In the genomic region with DNA sequence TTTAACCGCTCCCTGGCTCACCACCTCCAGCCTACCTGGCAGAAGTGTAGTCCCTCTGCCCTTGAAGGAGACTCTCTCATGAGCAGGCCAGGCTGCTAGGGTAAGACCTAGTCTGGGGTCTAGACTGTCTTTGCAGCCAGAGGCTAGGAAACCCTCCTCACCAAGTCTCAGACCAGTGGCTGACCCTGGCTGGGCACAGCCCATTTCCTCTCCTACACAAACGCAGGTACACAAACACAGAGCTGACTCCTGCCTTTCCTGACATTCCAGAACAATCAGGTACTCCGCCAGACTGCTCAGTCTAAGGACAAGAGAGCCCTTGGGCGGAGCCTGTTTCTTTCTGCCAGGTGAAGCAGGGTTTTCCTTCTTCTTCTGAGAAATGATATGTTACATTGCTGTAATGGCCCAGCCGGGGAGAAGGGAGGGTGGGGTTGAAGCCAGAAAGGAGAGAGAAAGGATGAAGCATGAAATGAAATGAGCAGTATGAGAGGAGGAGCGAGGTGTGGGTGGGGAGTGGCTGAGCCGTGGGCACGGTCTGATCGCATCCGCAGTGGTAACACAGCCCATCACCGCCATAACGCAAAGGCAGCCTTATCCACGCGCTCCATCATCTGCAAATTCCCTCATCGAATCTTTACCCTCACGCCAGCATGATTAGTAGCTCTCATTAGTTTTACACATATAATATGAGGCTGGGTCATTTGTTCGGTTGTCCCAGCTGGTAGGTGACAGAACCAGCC, we compare ENCODE assay signal across 8 mouse cellular contexts. TPM values are rescaled to one million over a fixed set of nuclear protein-coding genes. Genes with fewer than 3 reads are reported as not detected.
A peak's percentile ranks its signal among the peaks of the same experiment; 100 is the strongest.
DNase-seq lines count a peak whose midpoint lies in the region; ATAC-seq and TF ChIP-seq lines count a peak whose summit lies in the region.
"Had no signal": no experiment of that assay in that cellular context is flagged by ENCODE, and none has a peak within 500 bp of the region (broad histone marks: within the 10 kb centered on the region; RNA-seq: fewer than 3 reads in every experiment).

No protein-coding gene starts in this region.

- no peak overlapping the region for H3K9ac ChIP-seq in liver, embryonic 16.5 days (ENCODE audit: low read depth, low read length)
- H3K9ac ChIP-seq in liver, embryonic 11.5 days (ENCODE audit: low read depth, low read length), result no peak overlapping the region
- H3K9ac ChIP-seq in forebrain, embryonic 16.5 days (replicated peaks; ENCODE audit: low read depth, low read length), result no peak overlapping the region
- H3K9ac ChIP-seq in lung, embryonic 14.5 days, result no peak overlapping the region
- no peak overlapping the region; the same call in 1 of the 2 replicates for H3K9ac ChIP-seq in stomach, postnatal 0 days (ENCODE audit: low read length)

- no peak for ATAC-seq in liver, embryonic 16.5 days (ENCODE audit: low read depth)
- no peak for ATAC-seq in liver, embryonic 11.5 days (replicated peaks; ENCODE audit: low FRiP score)
- no peak for ATAC-seq in forebrain, embryonic 16.5 days
- peak; percentile 23; the same call in 1 of the 2 replicates for ATAC-seq in lung, embryonic 14.5 days (ENCODE audit: insufficient read depth)
- ATAC-seq in stomach, postnatal 0 days (ENCODE audit: low FRiP score, low TSS enrichment), result peak; percentile 64
- ATAC-seq: activated CD4-positive, CD25-positive, alpha-beta regulatory T cell, adult 4 months had no signal

- no peaks in the 10 kb centered on the region for H3K27me3 ChIP-seq in liver, embryonic 16.5 days (ENCODE audit: control insufficient read depth, insufficient read depth, low read depth, low read length)
- H3K27me3 ChIP-seq in liver, embryonic 11.5 days (replicated peaks; ENCODE audit: control insufficient read depth, insufficient read depth, low read length), result no peaks in the 10 kb centered on the region
- no peaks in the 10 kb centered on the region for H3K27me3 ChIP-seq in forebrain, embryonic 16.5 days (replicated peaks; ENCODE audit: control insufficient read depth, insufficient read depth, low read length)
- H3K27me3 ChIP-seq in lung, embryonic 14.5 days (ENCODE audit: insufficient read depth, low read length), result no peaks in the 10 kb centered on the region
- no peaks in the 10 kb centered on the region for H3K27me3 ChIP-seq in stomach, postnatal 0 days (ENCODE audit: control insufficient read depth, insufficient read depth, low read length)

- TF ChIP-seq EP300 in stomach, postnatal 0 days (optimal IDR thresholded peaks at IDR 0.05), result no peak

- no peak for TF ChIP-seq CTCF in lung, embryonic 14.5 days (IDR thresholded peaks at IDR 0.05; ENCODE audit: low read depth)
- TF ChIP-seq CTCF in stomach, postnatal 0 days (IDR thresholded peaks at IDR 0.05; ENCODE audit: low read depth), result no peak

- no peak overlapping the region for H3K4me3 ChIP-seq in liver, embryonic 16.5 days (ENCODE audit: low read depth, low read length)
- H3K4me3 ChIP-seq in liver, embryonic 11.5 days (ENCODE audit: low read depth, low read length), result no peak overlapping the region
- H3K4me3 ChIP-seq in forebrain, embryonic 16.5 days (replicated peaks; ENCODE audit: low read length), result no peak overlapping the region
- H3K4me3 ChIP-seq in lung, embryonic 14.5 days (ENCODE audit: low read depth, low read length), result no peak overlapping the region
- no peak overlapping the region for H3K4me3 ChIP-seq in stomach, postnatal 0 days (ENCODE audit: low read depth, low read length)

- H3K27ac ChIP-seq in liver, embryonic 16.5 days (ENCODE audit: low read length), result 0 out of 2 replicates have a peak overlapping the region, but pooled peaks have one; percentile 50
- H3K27ac ChIP-seq in liver, embryonic 11.5 days (ENCODE audit: low read depth, low read length), result no peak overlapping the region
- H3K27ac ChIP-seq in forebrain, embryonic 16.5 days (ENCODE audit: low read length), result peak overlapping the region; percentile 3; the same call in 1 of the 2 replicates
- peak overlapping the region; percentile 48 for H3K27ac ChIP-seq in lung, embryonic 14.5 days (ENCODE audit: low read depth)
- peak overlapping the region; percentile 65; the same call in 1 of the 2 replicates for H3K27ac ChIP-seq in stomach, postnatal 0 days (replicated peaks)

- DNase-seq in liver, embryonic 11.5 days (ENCODE audit: low spot score), result no peak
- DNase-seq in lung, embryonic 14.5 days, result peak; percentile 53
- DNase-seq in stomach, postnatal 0 days (ENCODE audit: low spot score), result peak; percentile 57
- no peak for DNase-seq in layer of hippocampus, adult 8-10 months (ENCODE audit: low spot score in 2 of 2)
- no peak for DNase-seq in T-cell, adult 2 months (ENCODE audit: low spot score)

- H3K9me3 ChIP-seq in liver, embryonic 16.5 days (replicated peaks; ENCODE audit: control insufficient read depth, low read length), result no peaks in the 10 kb centered on the region
- H3K9me3 ChIP-seq in liver, embryonic 11.5 days (ENCODE audit: control insufficient read depth, low read length), result no peaks in the 10 kb centered on the region
- no peaks in the 10 kb centered on the region for H3K9me3 ChIP-seq in forebrain, embryonic 16.5 days (ENCODE audit: control insufficient read depth, low read length)
- no peaks in the 10 kb centered on the region for H3K9me3 ChIP-seq in lung, embryonic 14.5 days (ENCODE audit: low read depth, low read length)
- H3K9me3 ChIP-seq in stomach, postnatal 0 days (ENCODE audit: control insufficient read depth, low read length), result no peaks in the 10 kb centered on the region

- H3K36me3 ChIP-seq in liver, embryonic 16.5 days (ENCODE audit: control insufficient read depth, insufficient read depth), result no peaks in the 10 kb centered on the region
- H3K36me3 ChIP-seq in liver, embryonic 11.5 days (ENCODE audit: control insufficient read depth, insufficient read depth, low read length), result no peaks in the 10 kb centered on the region
- no peaks in the 10 kb centered on the region for H3K36me3 ChIP-seq in forebrain, embryonic 16.5 days (ENCODE audit: control insufficient read depth, insufficient read depth)
- H3K36me3 ChIP-seq in lung, embryonic 14.5 days (ENCODE audit: insufficient read depth), result no peaks in the 10 kb centered on the region
- H3K36me3 ChIP-seq in stomach, postnatal 0 days (ENCODE audit: control insufficient read depth, insufficient read depth, low read length), result no peaks in the 10 kb centered on the region

- H3K4me1 ChIP-seq in liver, embryonic 16.5 days (ENCODE audit: control insufficient read depth, low read depth, low read length), result peaks cover 6% of the 10 kb centered on the region
- H3K4me1 ChIP-seq in liver, embryonic 11.5 days (replicated peaks; ENCODE audit: control insufficient read depth, insufficient read depth, low read length), result peaks cover 26% of the 10 kb centered on the region
- peaks cover 35% of the 10 kb centered on the region for H3K4me1 ChIP-seq in forebrain, embryonic 16.5 days (replicated peaks; ENCODE audit: control insufficient read depth, insufficient read depth, low read length)
- H3K4me1 ChIP-seq in lung, embryonic 14.5 days (ENCODE audit: insufficient read depth), result peaks cover 13% of the 10 kb centered on the region; the same call in 1 of the 2 replicates
- peaks cover 2% of the 10 kb centered on the region; the same call in 1 of the 2 replicates for H3K4me1 ChIP-seq in stomach, postnatal 0 days (replicated peaks; ENCODE audit: control insufficient read depth, insufficient read depth)

- 61% methylated on average over 17 of the region's 17 CpGs for WGBS in liver, embryonic 16.5 days (ENCODE audit: insufficient replicate concordance)
- 74% methylated on average over 17 of the region's 17 CpGs for WGBS in liver, embryonic 11.5 days
- WGBS in forebrain, embryonic 16.5 days, result 81% methylated on average over 17 of the region's 17 CpGs
- WGBS in lung, embryonic 14.5 days, result 62% methylated on average over 17 of the region's 17 CpGs
- WGBS in stomach, postnatal 0 days, result 55% methylated on average over 17 of the region's 17 CpGs

- H3K4me2 ChIP-seq in liver, embryonic 16.5 days (ENCODE audit: low read depth, low read length), result no peak overlapping the region
- no peak overlapping the region for H3K4me2 ChIP-seq in liver, embryonic 11.5 days
- H3K4me2 ChIP-seq in forebrain, embryonic 16.5 days (ENCODE audit: low read length), result no peak overlapping the region
- no peak overlapping the region for H3K4me2 ChIP-seq in lung, embryonic 14.5 days
- H3K4me2 ChIP-seq in stomach, postnatal 0 days (replicated peaks; ENCODE audit: low read depth), result no peak overlapping the region

RNA-seq across cellular contexts. Expression of a gene that starts 27.7 kb away (rescaled TPM):
- 7.8 and 7.9 TPM in 2 replicates for polyA plus RNA-seq in liver, embryonic 16.5 days (2015; fragmentation: Nextera tagmentation; extraction: Ambion mirVana)
- 23.8 and 28.1 TPM in 2 replicates for polyA plus RNA-seq in liver, embryonic 11.5 days (2014; fragmentation: Nextera tagmentation; extraction: Ambion mirVana)
- polyA plus RNA-seq in forebrain, embryonic 16.5 days (2015; fragmentation: Nextera tagmentation; extraction: Ambion mirVana), result 61.5 and 62.7 TPM in 2 replicates
- polyA plus RNA-seq in lung, embryonic 14.5 days (2014; fragmentation: Nextera tagmentation; extraction: Ambion mirVana), result 22.4 and 24.3 TPM in 2 replicates
- 10.1 and 10.8 TPM in 2 replicates for polyA plus RNA-seq in stomach, postnatal 0 days (2015; fragmentation: Nextera tagmentation; extraction: Ambion mirVana)
- total RNA-seq in layer of hippocampus, adult 8-10 months (2022), result 10 to 100 TPM; 70.7 to 89.0 (median 86.1) TPM

RNA-seq across cellular contexts. Expression of a gene that starts 34.6 kb away (rescaled TPM):
- 1.8 and 2.3 TPM in 2 replicates for polyA plus RNA-seq in liver, embryonic 16.5 days (2015; fragmentation: Nextera tagmentation; extraction: Ambion mirVana)
- polyA plus RNA-seq in liver, embryonic 11.5 days (2014; fragmentation: Nextera tagmentation; extraction: Ambion mirVana), result 9.7 and 9.8 TPM in 2 replicates
- polyA plus RNA-seq in forebrain, embryonic 16.5 days (2015; fragmentation: Nextera tagmentation; extraction: Ambion mirVana), result 67.0 and 74.0 TPM in 2 replicates
- 44.6 and 44.8 TPM in 2 replicates for polyA plus RNA-seq in lung, embryonic 14.5 days (2014; fragmentation: Nextera tagmentation; extraction: Ambion mirVana)
- 19.1 and 19.8 TPM in 2 replicates for polyA plus RNA-seq in stomach, postnatal 0 days (2015; fragmentation: Nextera tagmentation; extraction: Ambion mirVana)
- 10 to 100 TPM; 61.7 to 72.0 (median 66.8) TPM for total RNA-seq in layer of hippocampus, adult 8-10 months (2022)

Comparison
In these comparisons a context has a peak if more than half of its experiments do, and no peak if none do; other contexts are left out.
1. ATAC-seq: peak in lung, embryonic 14.5 days (single experiment) and stomach, postnatal 0 days (single experiment); none in liver, embryonic 16.5 days (single experiment), liver, embryonic 11.5 days (single experiment) and forebrain, embryonic 16.5 days (single experiment).
2. DNase-seq: peak in lung, embryonic 14.5 days (single experiment) and stomach, postnatal 0 days (single experiment); none in liver, embryonic 11.5 days (single experiment), layer of hippocampus, adult 8-10 months (0 of 2) and T-cell, adult 2 months (single experiment).